Mouse (Mus musculus): Measurements from ENCODE around the gene Ndrg4. TPM values are rescaled to one million over a fixed set of nuclear protein-coding genes. Genes with fewer than 3 reads are reported as not detected.
A peak's percentile ranks its signal among the peaks of the same experiment; 100 is the strongest.

The Ndrg4 gene
- polyA plus RNA-seq (2016; fragmentation: Nextera tagmentation; extraction: Ambion mirVana) = 141 and 294 TPM in 2 replicates

- Histone ChIP-seq H3K9me3 (no peaks in the 10 kb centered on the region), H3K27ac (peak within 1 kb of the TSS; percentile 85), H3K27me3 (ENCODE audit: insufficient read depth, poor library complexity, severe bottlenecking) (peaks cover 88% of the 10 kb centered on the region), H3K4me3 (peak within 1 kb of the TSS; percentile 69), H3K4me1 (peaks cover 15% of the 10 kb centered on the region), H3K36me3 (no peaks in the 10 kb centered on the region)
- 40% methylated on average over 9 of the region's 9 CpGs for WGBS
- DNase-seq (ENCODE audit: low spot score) = no peak
Measured at GRCm38 (mm10) chr8:95676631-95677030, at the start of gene Ndrg4. Gene Ndrg4 (plus strand): TSS chr8:95676980.

DNA sequence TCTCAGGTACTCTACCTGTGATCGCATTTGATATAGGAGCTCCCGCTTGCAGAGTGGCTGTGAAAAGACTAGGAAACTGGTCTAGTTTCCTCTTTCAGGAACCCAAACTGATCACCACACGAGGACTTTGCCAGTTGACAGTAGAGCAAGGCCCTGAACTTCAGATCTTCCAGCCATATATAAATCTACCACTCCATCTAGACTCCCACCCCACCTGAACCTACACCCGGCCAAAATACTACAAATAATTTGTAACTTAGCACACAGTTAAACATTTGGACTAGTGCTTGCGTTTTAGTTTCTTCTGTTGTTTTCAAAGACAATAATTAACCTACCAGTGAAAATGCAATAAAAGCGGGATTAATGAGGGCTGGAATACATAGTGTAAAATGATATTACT is 43.9 kb upstream of the Ndrg4 start:
- H3K36me3 ChIP-seq = peaks cover 3% of the 10 kb centered on the region; the same call in 1 of the 2 replicates
- H3K27ac ChIP-seq = peak overlapping the region; percentile 87; the same call in 1 of the 2 replicates
- no peak for DNase-seq (ENCODE audit: low spot score)
- 0 out of 2 replicates have a peak, but pooled peaks cover 10% of the 10 kb centered on the region for H3K27me3 ChIP-seq (ENCODE audit: insufficient read depth, poor library complexity, severe bottlenecking)
- no peaks in the 10 kb centered on the region for H3K9me3 ChIP-seq
- peak overlapping the region; percentile 85 for H3K4me3 ChIP-seq
- 79% methylated on average over 6 of the region's 6 CpGs for WGBS
- H3K4me1 ChIP-seq = peaks cover 12% of the 10 kb centered on the region; the same call in 1 of the 2 replicates

DNA sequence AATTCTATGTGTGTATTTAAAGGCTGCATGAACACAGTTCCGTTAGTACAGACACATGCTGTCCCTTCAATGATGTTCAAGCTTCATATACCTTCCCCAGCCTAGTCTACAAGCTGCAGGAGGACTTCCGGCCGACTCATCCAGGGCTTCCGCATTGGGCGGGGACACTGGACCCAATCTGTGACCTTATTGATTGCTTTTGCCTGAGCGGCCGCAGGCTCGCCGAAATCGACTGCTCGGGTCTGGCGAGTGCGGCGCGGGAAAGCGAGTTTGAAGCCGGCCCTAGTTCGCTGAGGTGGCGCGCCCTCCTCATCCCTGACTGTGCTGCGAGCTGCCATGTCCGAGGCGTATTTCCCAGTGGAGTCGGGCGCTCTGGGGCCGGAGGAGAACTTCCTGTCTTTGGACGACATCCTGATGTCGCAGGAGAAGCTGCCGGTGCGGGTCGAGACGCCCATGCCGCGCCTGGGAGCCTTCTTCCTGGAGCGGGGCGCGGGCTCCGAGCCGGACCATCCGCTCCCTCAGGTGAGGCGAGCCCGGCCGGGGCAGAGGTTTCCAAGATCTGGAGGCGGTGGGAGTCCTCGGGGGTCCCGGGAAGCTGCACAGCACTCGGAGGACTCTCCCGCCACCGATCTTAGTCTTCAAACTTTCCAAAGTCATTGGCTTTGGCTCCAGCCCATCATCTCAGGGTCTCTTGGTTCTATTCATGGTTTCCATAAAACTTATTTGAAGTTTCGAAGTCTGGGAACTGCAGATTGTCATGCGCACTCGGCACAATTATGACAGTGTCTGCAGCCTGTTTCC is 43.3 kb upstream of the Ndrg4 start, which contains the start of gene Gins3:
Gins3 (plus strand) TSS at position 192 of the 801 bp plus-strand sequence.
- H3K9me3 ChIP-seq = no peaks in the 10 kb centered on the region
- under 1% methylated on average over 52 of the region's 52 CpGs for WGBS
- H3K27me3 ChIP-seq (ENCODE audit: insufficient read depth, poor library complexity, severe bottlenecking) = 0 out of 2 replicates have a peak, but pooled peaks cover 5% of the 10 kb centered on the region
- peak; percentile 97 for DNase-seq (ENCODE audit: low spot score)
- peaks cover 8% of the 10 kb centered on the region for H3K36me3 ChIP-seq
- H3K4me3 ChIP-seq = peak within 1 kb of the TSS; percentile 85
- H3K27ac ChIP-seq = peak within 1 kb of the TSS; percentile 87
- peaks cover 12% of the 10 kb centered on the region; the same call in 1 of the 2 replicates for H3K4me1 ChIP-seq

GRCm38 (mm10) chr8:95634063-95634340 is 42.8 kb upstream of the Ndrg4 start:
- WGBS = 8% methylated on average over 6 of the region's 6 CpGs
- DNase-seq (ENCODE audit: low spot score) = no peak
- H3K36me3 ChIP-seq = peaks cover 10% of the 10 kb centered on the region
- H3K4me3 ChIP-seq = peak overlapping the region; percentile 85
- H3K27me3 ChIP-seq (ENCODE audit: insufficient read depth, poor library complexity, severe bottlenecking) = no peaks in the 10 kb centered on the region
- peaks cover 12% of the 10 kb centered on the region; the same call in 1 of the 2 replicates for H3K4me1 ChIP-seq
- H3K9me3 ChIP-seq = no peaks in the 10 kb centered on the region
- peak overlapping the region; percentile 87 for H3K27ac ChIP-seq

DNA sequence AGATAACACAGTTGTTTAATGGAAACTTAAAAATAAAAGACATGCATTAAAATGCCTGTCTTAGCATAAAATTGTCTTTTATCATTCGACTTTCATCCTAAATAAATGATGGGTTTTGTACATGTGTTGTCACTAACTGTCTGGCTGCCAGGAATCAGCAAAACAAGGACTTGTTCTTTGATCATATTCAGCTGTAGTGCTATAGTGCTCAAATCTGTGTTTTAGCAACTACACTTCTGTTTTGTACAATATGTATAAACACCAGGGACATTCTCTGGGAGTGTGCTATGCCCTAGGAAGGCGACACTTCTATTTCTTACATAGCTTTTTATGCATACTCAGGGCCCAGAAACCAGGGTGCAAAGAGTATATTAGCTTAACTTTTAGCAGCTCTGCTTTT is 31.8 kb upstream of the Ndrg4 start:
- no peaks in the 10 kb centered on the region for H3K4me1 ChIP-seq
- H3K36me3 ChIP-seq = peaks cover 27% of the 10 kb centered on the region
- H3K27me3 ChIP-seq (ENCODE audit: insufficient read depth, poor library complexity, severe bottlenecking) = no peaks in the 10 kb centered on the region
- no peaks in the 10 kb centered on the region for H3K9me3 ChIP-seq
- 86% methylated on average over 2 of the region's 2 CpGs for WGBS
- H3K4me3 ChIP-seq = no peak overlapping the region
- H3K27ac ChIP-seq = no peak overlapping the region
- DNase-seq (ENCODE audit: low spot score) = no peak

DNA sequence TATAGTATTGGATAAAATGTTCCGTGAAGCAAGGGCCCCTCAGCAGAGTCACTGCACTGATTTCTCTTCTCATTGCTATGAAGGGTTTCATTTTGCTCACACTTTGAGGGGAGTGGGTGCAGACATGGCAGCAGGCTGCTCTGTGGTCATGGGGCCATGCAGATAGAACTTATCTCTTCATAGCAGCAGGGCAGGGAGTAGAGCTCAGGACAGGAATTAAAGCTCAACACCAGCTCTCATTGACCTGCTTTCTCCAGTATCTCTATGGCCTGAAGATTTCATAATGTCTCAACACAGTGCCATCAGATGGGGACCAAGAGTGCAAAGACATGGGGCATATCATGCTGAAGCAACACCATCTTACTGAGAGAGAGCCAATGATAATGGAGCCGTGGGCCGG is 28.5 kb upstream of the Ndrg4 start:
- H3K27ac ChIP-seq = no peak overlapping the region
- H3K36me3 ChIP-seq = peaks cover 11% of the 10 kb centered on the region
- H3K9me3 ChIP-seq = no peaks in the 10 kb centered on the region
- no peak for DNase-seq (ENCODE audit: low spot score)
- H3K4me3 ChIP-seq = no peak overlapping the region
- H3K4me1 ChIP-seq = no peaks in the 10 kb centered on the region
- H3K27me3 ChIP-seq (ENCODE audit: insufficient read depth, poor library complexity, severe bottlenecking) = no peaks in the 10 kb centered on the region
- WGBS = 74% methylated on average over 3 of the region's 3 CpGs

- DNase-seq (ENCODE audit: low spot score) = no peak
- H3K9me3 ChIP-seq = no peaks in the 10 kb centered on the region
- WGBS = 71% methylated on average over 5 of the region's 5 CpGs
Measured at GRCm38 (mm10) chr8:95653351-95653750, 23.4 kb upstream of the Ndrg4 start.

DNA sequence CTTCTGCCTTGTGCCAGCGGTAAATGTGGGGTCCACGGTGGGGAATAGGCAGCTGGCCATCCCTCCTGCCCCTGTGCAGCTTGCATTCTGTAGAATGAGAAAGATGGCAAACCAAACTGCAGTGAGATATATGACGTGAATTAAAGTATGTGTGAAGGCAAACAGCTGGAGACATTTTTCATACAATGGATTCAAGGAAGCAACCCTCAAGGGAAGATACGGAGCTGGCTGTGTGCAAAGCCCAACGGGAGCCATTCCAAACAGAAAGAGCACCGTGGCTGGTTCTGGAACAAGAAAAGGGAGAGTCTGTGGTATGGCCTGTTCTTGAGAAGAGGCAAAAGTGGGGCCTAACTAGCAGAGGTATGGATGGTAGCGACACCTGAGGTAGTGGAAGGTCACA is 20.9 kb upstream of the Ndrg4 start:
- H3K4me3 ChIP-seq = no peak overlapping the region
- DNase-seq (ENCODE audit: low spot score) = no peak
- H3K4me1 ChIP-seq = peaks cover 17% of the 10 kb centered on the region
- H3K27ac ChIP-seq = no peak overlapping the region
- no peaks in the 10 kb centered on the region for H3K27me3 ChIP-seq (ENCODE audit: insufficient read depth, poor library complexity, severe bottlenecking)
- H3K36me3 ChIP-seq = no peaks in the 10 kb centered on the region
- no peaks in the 10 kb centered on the region for H3K9me3 ChIP-seq
- WGBS = 75% methylated on average over 7 of the region's 7 CpGs

More at GRCm38 (mm10) chr8:95653351-95653750, 23.4 kb upstream of the Ndrg4 start:
- no peak overlapping the region for H3K4me3 ChIP-seq
- no peaks in the 10 kb centered on the region for H3K36me3 ChIP-seq
- no peaks in the 10 kb centered on the region for H3K27me3 ChIP-seq (ENCODE audit: insufficient read depth, poor library complexity, severe bottlenecking)
- peaks cover 11% of the 10 kb centered on the region; the same call in 1 of the 2 replicates for H3K4me1 ChIP-seq
- no peak overlapping the region for H3K27ac ChIP-seq

DNA sequence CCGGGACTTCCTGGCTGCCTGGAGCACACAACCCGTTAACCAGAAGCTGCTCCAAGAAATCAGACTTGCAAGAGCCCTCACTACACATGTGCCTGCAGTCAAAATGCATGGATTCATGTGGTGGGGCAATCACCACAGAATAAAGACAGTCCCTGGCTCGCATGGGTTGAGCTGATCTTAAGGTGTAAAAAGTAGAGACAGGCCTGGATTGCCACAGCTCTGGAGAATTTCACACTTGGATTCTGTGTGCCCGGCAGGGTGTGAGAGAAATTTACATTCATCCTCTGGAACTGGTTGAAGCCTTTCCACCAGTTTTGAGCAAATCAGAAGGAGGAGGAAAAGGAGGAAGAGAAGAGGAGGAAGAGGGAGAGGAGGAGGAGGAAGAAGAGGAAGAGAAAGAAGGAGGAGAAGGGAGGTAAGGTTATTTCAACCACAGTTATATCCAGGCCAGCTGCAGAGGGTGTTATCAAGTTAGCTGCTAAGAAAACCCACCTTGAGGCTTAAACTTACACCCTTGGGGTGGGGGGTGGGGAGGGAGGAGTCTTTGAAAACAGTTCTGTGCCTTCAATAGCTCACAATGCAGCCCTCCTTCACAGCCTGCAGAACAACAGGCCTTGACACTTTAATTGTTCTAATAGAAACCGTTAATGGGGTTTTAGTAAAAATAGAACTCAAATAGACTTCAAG is 20.3 kb upstream of the Ndrg4 start:
- DNase-seq (ENCODE audit: low spot score) = no peak
- Histone ChIP-seq H3K27me3 (ENCODE audit: insufficient read depth, poor library complexity, severe bottlenecking) (no peaks in the 10 kb centered on the region), H3K4me3 (no peak overlapping the region), H3K36me3 (no peaks in the 10 kb centered on the region), H3K27ac (no peak overlapping the region), H3K9me3 (no peaks in the 10 kb centered on the region), H3K4me1 (peaks cover 17% of the 10 kb centered on the region)
- 40% methylated on average over 5 of the region's 5 CpGs for WGBS

- Histone ChIP-seq H3K4me1 (peaks cover 17% of the 10 kb centered on the region), H3K9me3 (no peaks in the 10 kb centered on the region), H3K36me3 (no peaks in the 10 kb centered on the region), H3K27me3 (ENCODE audit: insufficient read depth, poor library complexity, severe bottlenecking) (no peaks in the 10 kb centered on the region), H3K4me3 (no peak overlapping the region), H3K27ac (no peak overlapping the region)
- DNase-seq (ENCODE audit: low spot score) = no peak
- WGBS = 51% methylated on average over 2 of the region's 2 CpGs
Measured at GRCm38 (mm10) chr8:95657523-95657922, 19.3 kb upstream of the Ndrg4 start.

- 77% methylated on average over 6 of the region's 6 CpGs for WGBS
- H3K9me3 ChIP-seq = no peaks in the 10 kb centered on the region
Measured at GRCm38 (mm10) chr8:95660334-95660882, 16.4 kb upstream of the Ndrg4 start.

DNA sequence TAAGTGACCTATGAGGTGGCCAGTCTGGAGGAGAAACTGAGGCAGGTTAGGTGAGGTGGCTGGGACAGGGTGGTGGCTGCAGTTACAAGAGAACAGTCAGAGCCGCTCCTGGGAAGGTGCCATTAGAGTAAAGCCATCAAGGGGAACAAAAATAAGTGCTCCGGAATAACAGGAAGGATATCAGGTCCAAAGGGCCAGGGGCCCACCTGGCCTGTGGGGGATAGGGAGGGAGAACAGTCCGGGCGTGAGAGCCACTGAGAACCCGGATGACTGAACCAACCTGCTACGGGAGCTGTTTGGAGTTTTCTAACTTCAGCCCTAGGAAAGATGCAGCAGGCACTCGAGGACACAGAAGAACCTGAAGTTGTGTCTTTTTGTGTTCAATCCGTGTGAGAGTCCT is 15.7 kb upstream of the Ndrg4 start:
- 81% methylated on average over 8 of the region's 8 CpGs for WGBS

More at GRCm38 (mm10) chr8:95660334-95660882, 16.4 kb upstream of the Ndrg4 start:
- DNase-seq (ENCODE audit: low spot score) = no peak
- no peak overlapping the region for H3K27ac ChIP-seq
- no peaks in the 10 kb centered on the region for H3K27me3 ChIP-seq (ENCODE audit: insufficient read depth, poor library complexity, severe bottlenecking)
- H3K36me3 ChIP-seq = no peaks in the 10 kb centered on the region
- no peak overlapping the region for H3K4me3 ChIP-seq
- peaks cover 27% of the 10 kb centered on the region for H3K4me1 ChIP-seq

GRCm38 (mm10) chr8:95661575-95661974 is 15.2 kb upstream of the Ndrg4 start:
- no peak for DNase-seq (ENCODE audit: low spot score)
- H3K27ac ChIP-seq = no peak overlapping the region
- WGBS = 86% methylated on average over 6 of the region's 6 CpGs

More for the DNA sequence above, 15.7 kb upstream of the Ndrg4 start:
- Histone ChIP-seq H3K27me3 (ENCODE audit: insufficient read depth, poor library complexity, severe bottlenecking) (no peaks in the 10 kb centered on the region), H3K4me3 (no peak overlapping the region), H3K36me3 (no peaks in the 10 kb centered on the region), H3K9me3 (no peaks in the 10 kb centered on the region), H3K27ac (no peak overlapping the region), H3K4me1 (peaks cover 23% of the 10 kb centered on the region)
- DNase-seq (ENCODE audit: low spot score) = no peak

More at GRCm38 (mm10) chr8:95661575-95661974, 15.2 kb upstream of the Ndrg4 start:
- Histone ChIP-seq H3K36me3 (no peaks in the 10 kb centered on the region), H3K4me1 (peaks cover 18% of the 10 kb centered on the region), H3K9me3 (no peaks in the 10 kb centered on the region), H3K27me3 (ENCODE audit: insufficient read depth, poor library complexity, severe bottlenecking) (no peaks in the 10 kb centered on the region), H3K4me3 (no peak overlapping the region)

Measured in heart, embryonic 10.5 days (tissue).